Mouse (Mus musculus) layer of hippocampus, postnatal 36 days (tissue): ENCODE data around the gene Ubl4b. TPM values are rescaled to one million over a fixed set of nuclear protein-coding genes. Genes with fewer than 3 reads are reported as not detected.
A peak's percentile ranks its signal among the peaks of the same experiment; 100 is the strongest.

ENCODE experiments used
- DNase-seq, 2 experiments: peaks; one replicate each; pipeline ENCODE4 v3.0.0; 2022
- total RNA-seq, 2 experiments: library from RNA; stranded (reverse); gene quantifications; 2 replicates each; pipeline ENCODE4 v1.2.3; 2021

The Ubl4b gene
- total RNA-seq, 2 experiments from 2014 or later = not detected

DNA sequence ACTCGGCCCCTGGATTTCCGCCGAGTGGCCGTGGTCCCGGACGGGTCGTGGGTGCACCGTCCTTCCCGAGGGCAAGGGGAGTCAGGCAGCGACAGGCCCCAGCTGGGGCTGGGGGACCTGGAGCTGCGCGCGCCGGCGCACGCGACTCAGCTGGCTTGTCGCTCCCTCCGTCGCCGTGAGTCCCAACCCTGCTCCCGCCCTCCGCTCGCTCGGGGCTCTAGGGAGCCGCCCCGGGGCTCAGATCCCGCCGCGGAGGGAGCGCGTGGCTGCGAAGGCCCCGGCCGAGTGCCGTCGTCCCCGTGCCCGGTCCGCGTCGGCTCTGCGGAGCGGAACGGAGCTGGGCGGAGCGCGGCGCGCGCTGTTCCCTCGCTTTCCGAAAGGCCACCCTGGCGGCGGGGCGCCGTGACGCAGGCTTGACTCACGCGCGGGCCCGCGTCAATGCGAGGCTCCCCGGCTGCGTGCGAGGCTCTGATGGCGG, 37.2 kb downstream of the Ubl4b start, which contains the start of gene Slc6a17:
Gene Slc6a17 (minus strand): TSS at position 388 of the 478 bp plus-strand sequence.
- peak; percentile 82 to 84 for DNase-seq

DNA sequence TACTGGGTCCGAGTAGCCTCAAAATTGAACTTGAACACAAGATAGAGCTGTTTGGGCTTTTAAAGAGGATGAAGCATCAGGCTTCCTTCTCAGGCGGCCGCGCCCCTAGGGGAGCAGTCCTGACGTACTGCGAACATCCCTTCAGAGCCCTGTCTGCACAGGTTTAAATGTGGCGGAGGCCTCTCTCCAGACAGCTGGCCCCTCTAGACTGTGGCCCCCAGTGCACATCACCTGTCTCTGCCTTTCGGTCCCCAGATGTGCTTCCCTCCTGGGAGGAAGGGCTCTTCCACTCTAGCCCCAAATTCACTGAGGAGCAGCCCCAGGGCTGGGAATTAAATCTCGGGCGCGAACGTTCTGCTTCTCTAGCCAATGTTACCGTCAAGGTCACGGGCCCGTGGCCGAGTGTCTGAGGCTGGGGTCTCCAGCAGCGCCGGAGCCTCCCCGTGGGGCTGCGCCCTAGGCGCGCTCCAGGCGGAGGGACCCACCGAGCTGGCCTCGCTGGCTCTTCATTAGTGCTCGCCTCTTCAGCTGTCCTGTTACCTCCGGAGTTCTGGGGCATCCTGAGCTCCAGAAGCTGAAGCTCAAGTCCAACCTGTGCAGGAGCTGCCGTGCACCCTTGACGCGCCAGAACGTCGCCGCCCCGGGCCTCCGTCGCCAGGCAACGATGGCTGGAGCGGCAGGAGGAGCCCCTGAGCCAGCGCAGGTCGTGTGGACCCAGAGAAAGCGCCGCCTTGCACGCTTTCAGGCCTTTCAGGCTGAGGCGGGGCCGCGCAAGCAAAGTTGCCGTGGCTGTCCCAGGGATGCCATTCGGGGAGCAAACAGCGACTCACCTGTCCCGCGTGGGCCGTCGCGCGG, 37.9 kb downstream of the Ubl4b start:
- DNase-seq = peak in 1 of 2 experiments; percentile 50

DNA sequence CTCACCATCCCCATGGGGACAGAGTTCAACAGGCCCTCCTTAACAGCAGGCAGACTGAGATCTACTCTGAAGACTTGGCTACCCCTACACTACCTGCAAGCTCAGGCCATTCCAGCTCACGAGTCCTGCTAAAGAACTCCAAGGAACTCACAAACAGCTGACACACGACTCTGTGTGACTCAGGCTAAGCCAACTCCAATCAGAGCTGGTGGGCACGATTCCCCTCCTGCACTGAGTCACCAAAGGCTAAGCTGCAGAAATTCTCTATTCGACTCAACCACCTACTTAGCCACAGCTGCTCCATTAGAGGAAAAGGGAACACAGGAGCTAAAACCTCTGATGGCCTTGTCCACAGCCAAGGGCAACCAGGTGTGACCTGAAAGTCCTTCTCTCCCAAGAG, 38.9 kb downstream of the Ubl4b start:
- DNase-seq = no peak

DNA sequence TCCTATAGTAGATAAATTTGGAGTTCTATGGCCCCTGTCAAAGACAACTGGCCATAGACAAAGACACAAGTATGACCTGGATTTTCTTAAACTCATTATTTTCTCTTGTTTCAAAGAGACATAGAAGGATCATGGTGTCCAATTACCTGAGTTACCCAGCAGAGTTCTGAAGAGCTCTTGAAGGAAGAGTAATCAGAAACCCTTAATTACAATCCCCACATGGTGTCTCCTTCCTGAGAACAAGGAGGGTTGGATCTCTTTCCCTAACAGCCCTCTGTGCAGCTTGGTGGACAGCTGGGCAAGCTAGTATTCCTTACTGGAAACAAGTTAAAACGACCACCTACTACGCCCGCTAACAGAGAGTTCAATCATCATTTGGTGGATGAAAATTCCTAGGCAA, 43.5 kb downstream of the Ubl4b start:
- DNase-seq = no peak

DNA sequence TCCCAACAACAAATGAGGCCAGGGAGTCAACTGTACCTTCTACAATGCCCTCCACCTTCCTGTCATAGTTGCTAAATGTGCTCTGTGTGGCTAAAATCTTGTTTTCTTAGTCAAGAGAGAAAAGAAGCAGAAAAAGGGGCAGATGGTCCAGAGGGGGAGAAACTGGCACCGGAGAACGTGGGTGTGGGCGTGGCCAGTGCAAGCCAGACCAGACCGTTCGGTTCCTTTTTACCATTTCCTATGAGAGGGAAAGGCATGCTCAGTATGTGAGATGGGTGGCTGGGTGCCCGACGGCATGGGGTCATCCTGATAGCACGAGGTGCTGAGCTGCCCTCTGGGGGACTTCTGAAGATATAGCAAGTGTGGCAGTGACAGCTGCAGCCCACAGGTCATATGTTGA, 46.2 kb downstream of the Ubl4b start:
- DNase-seq = peak in 1 of 2 experiments; percentile 35

DNA sequence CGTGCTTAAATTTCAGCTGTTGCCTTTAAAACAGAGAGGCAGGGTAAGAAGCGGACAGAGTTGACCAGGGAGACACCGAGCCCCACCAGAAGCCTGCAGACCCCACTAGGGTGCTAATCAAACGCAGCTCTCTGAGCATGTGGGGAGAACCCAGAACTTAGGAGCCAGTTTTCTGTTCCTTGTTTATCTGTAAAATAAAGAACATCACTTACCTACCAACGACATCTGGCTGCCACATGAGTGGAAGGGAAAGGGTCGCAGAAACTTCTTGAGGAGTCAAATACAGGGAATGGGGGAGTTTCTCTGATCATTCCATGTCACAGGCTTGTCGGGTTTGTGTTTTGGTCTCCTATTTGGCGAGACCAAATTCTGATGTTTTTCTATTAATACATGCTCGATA, 46.9 kb downstream of the Ubl4b start:
- no peak for DNase-seq

DNA sequence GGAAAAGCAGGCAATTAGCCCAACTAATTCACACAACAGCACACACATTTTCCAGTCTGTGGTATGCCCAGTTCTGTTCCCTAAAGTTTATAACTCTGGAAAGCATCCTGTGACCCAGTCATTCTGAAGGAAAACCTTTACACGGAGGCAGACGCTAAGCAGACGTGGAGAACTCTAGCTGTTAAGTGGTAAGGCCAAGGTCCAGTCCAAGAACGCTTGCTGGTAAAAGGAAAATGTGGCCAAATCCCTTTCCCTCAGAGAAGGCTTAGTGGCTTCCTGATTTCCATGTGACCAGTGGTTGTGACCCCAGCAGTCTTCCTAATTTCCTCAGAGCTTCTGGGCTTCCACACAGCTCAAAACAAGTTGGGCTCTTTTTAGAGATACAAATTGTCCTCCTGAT, 48.3 kb downstream of the Ubl4b start:
- no peak for DNase-seq

DNA sequence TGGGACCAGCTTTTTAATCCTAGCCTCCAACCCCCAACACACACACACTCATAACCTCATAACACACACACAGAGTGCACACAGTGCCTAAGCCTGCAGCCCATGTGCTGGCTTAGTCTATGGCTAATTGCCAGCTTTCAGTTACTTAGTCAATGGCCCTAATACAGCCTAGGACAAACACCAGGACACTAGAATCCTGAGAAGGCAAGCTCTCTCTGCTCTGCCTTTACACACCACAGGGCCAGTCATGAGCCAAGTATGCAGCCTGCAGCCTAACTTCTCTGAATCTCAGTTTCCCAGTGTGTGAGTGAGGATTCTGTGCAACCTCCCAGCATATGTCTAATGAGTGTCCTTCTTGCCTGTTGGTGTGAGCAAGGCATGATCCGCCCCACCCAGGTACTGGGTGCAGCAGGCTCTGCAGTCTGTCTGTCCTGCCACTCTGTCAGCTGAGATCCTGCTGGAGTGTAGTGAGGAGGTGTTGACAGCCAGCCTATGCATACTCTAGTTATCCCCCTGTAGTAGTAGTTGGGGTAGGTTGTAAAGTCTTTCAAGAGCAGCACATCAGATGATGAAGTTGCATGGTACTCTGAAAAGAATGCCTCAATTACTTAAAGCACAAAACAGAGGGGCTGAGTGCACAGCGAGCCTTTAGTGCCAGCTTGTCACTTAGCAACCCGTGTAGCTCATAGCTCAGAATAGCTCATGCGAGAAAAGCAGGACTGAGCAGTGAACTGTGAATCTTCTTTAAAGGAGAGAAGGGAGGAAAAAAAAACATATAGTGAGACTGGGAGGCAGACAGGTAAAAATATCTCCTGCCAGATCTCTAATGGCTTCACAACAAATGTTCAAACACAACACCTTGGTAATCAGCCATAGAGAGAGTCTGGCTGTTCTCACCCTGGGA, 49.2 kb downstream of the Ubl4b start:
- no peak for DNase-seq

DNA sequence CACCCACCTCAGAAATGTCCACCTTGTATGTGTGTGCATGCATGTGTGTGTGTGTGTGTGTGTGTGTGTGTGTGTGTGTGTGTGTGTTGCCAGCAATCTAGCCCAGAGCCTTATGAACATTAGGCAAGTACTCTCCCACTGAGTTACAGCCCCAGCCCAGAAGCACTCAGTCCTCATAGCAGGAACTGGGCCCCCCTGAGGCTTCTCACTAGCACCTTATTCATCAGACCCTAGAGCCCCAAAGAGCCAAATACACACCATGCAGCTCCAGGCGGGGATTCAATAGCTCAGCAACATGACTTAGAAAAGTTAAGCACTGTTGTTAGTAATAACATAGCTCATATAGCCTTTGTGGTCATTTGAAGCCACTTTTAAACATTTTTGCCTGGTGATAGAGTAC, 50.3 kb downstream of the Ubl4b start:
- no peak for DNase-seq

DNA sequence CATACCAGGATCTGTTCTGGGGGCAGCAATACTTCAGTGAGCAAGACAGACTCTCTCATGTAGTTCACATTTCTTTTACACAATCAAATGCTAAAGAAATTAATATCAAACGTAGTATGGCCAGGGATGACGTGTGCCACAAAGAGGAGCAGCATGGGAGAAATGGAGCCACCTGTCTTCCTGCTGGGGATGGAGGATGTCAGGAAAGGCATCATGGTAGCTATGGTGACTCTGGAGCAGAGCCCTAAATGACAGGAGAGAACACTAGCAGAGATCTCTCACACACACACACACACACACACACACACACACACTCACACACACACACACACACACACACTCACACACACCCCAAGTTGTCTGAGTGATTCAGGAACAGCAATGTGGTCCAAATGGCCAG, 51.2 kb downstream of the Ubl4b start:
- DNase-seq = no peak

Other genes with a start within 250 kb of the Ubl4b start
- 10 to 100 TPM; 25.9 to 28.0 TPM for gene Rbm15, start 221.4 kb downstream of the Ubl4b start, total RNA-seq
- 10 to 100 TPM; 55.5 to 60.2 TPM for gene Kcnc4, start 95.5 kb downstream of the Ubl4b start, total RNA-seq
- 100 to 1,000 TPM; 286 to 289 TPM for gene Slc6a17, start 37.1 kb downstream of the Ubl4b start, total RNA-seq
- gene Alx3, start 40.0 kb upstream of the Ubl4b start, total RNA-seq = under 1 TPM; 0.33 to 0.35 TPM
- not detected for gene Gm10961, start 76.2 kb upstream of the Ubl4b start, total RNA-seq
- gene Strip1, start 76.6 kb upstream of the Ubl4b start, total RNA-seq = 10 to 100 TPM; 68.4 to 70.0 TPM
- 100 to 1,000 TPM; 335 to 338 TPM for gene Ahcyl1, start 141.5 kb upstream of the Ubl4b start, total RNA-seq
- 10 to 100 TPM; 19.0 to 20.1 TPM for gene Csf1, start 205.4 kb upstream of the Ubl4b start, total RNA-seq